ENCODE assay signal across 8 mouse cellular contexts in the genomic region with DNA sequence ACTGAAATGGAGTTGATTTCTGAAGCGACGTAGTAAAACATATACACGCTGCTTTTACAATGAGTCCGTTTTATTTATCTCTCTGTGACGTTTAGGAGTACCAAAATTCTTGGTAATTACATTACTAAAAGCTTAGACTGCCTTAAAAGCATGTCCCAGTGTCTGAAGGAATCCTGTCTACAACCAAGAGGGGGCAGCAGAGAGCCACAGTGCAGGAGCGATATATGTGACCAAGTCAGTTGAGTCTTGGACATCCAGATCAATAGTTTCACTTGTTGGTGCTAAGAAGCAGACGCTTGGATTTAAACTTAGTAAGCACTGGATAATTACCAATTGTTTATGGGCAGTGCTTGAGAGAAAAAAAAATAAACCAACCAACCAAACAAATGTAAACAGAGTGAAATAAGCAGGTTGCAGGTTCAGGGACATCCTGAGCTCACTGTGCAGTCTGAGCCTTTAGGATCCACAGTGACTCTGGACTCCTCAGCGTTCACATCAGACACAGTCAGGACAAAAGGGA. TPM values are rescaled to one million over a fixed set of nuclear protein-coding genes. Genes with fewer than 3 reads are reported as not detected.
DNase-seq lines count a peak whose midpoint lies in the region; ATAC-seq and TF ChIP-seq lines count a peak whose summit lies in the region.

No protein-coding gene starts in this region.

- no peak for ATAC-seq in cerebellum, adult (ENCODE audit: insufficient number of reproducible peaks, low FRiP score, low TSS enrichment)

- H3K27ac ChIP-seq in layer of hippocampus, adult 2 months: no peak overlapping the region

- peak; percentile 46 for DNase-seq in cerebellum, adult 11 months
- peak; percentile 78 for DNase-seq in CD4-positive, CD25-positive, alpha-beta regulatory T cell, adult 2 months (ENCODE audit: low read depth, low spot score)
- peak; percentile 72 for DNase-seq in c-Kit-positive CD71-negative TER-119-negative erythroid progenitor cells, embryonic 14.5 days (ENCODE audit: low read depth)
- peak; percentile 22 to 39 for DNase-seq in frontal cortex, postnatal 25 days (ENCODE audit: low spot score in 2 of 2)
- peak; percentile 11 to 46 for DNase-seq in layer of hippocampus, adult 2 months (ENCODE audit: low spot score in 2 of 2)
- DNase-seq in lung, postnatal 4 days: peak; percentile 45 to 74
- peak; percentile 41 to 76 for DNase-seq in spleen, postnatal 10 days (ENCODE audit: low spot score in 2 of 2)

- TF ChIP-seq CTCF in layer of hippocampus, adult 2 months (conservative IDR thresholded peaks at IDR 0.05): peak; percentile 83

- no peak overlapping the region for H3K4me3 ChIP-seq in layer of hippocampus, adult 2 months

RNA-seq across cellular contexts. Expression of gene Serinc1, which starts 38.9 kb away (rescaled TPM):
- total RNA-seq in layer of hippocampus, adult 2 months (2021): 100 to 1,000 TPM; 901 to 988 TPM
